Mouse (Mus musculus) lung, adult 2 months (tissue): ENCODE results near the gene Paics.

ENCODE experiments used
- CTCF ChIP-seq: fragments of 200-500 bp; IDR thresholded peaks from 2 replicates; pipeline ENCODE4 v1.5.1; 2011; ENCODE audit warnings: mild to moderate bottlenecking, low read length, control low read depth; ENCODE audit not compliant: insufficient read depth
- POLR2A ChIP-seq: fragments of 200-500 bp; IDR thresholded peaks from 2 replicates; pipeline ENCODE4 v1.6.1; 2011; ENCODE audit warnings: low read depth, mild to moderate bottlenecking, control low read depth, low read length, borderline replicate concordance; ENCODE audit errors: extremely low read depth

DNA sequence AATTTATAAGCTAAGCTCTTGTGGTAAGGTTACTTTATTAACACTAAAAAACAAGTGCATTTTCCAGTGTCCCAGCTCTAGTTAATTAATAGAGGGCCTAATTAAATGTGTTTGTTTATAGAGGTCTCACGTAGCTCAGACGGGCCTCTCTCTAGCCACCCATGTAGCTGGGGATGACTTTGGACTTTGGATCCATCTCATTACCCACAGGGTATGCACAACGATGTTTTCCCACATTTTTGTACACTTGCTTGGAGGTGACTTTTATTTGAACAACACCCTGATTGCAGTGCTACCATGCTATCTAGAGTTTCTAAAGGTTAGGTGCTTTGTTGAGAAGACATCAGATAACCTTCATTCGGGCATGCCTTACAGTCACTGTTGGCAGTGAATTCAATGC lies 8.6 kb upstream of the Paics start:
- TF ChIP-seq CTCF = no peak
- no peak for TF ChIP-seq POLR2A
